Mouse (Mus musculus) kidney, postnatal 0 days (tissue): ENCODE measurements around the gene Met. TPM values are rescaled to one million over a fixed set of nuclear protein-coding genes. Genes with fewer than 3 reads are reported as not detected.

Experiments
- ATAC-seq: fragments of 200-750 bp; cut with Nextera tagmentation; replicated peaks from 2 replicates; pipeline ENCODE4 v1.8.0; 2017; ENCODE audit warnings: low read depth, moderate number of reproducible peaks, moderate TSS enrichment, moderate library complexity; ENCODE audit not compliant: low FRiP score
- DNase-seq: peaks from one replicate; pipeline ENCODE4 v3.0.0-alpha.2; 2016; ENCODE audit warnings: low spot score
- H3K27ac ChIP-seq: fragments of 300-500 bp; sonication (generic); 2 replicates; pipeline ENCODE4 v1.5.1; 2014; ENCODE audit warnings: mild to moderate bottlenecking
- H3K27me3 ChIP-seq: fragments of 300-500 bp; sonication (generic); 2 replicates; pipeline ENCODE4 v1.6.1; 2014; ENCODE audit warnings: low read length, mixed read lengths; ENCODE audit not compliant: insufficient read depth
- H3K36me3 ChIP-seq: fragments of 300-500 bp; sonication (generic); 2 replicates; pipeline ENCODE4 v1.6.1; 2014; ENCODE audit warnings: low read length, mixed read lengths; ENCODE audit not compliant: insufficient read depth
- H3K4me1 ChIP-seq: fragments of 300-500 bp; sonication (generic); replicated peaks from 2 replicates; pipeline ENCODE4 v1.6.1; 2014; ENCODE audit warnings: antibody characterized with exemption, low read length, mixed read lengths; ENCODE audit not compliant: insufficient read depth
- H3K4me2 ChIP-seq: fragments of 300-500 bp; sonication (generic); 2 replicates; pipeline ENCODE4 v1.6.1; 2014; ENCODE audit warnings: mild to moderate bottlenecking, low read length, moderate library complexity, mixed read lengths
- H3K4me3 ChIP-seq: fragments of 300-500 bp; sonication (generic); replicated peaks from 2 replicates; pipeline ENCODE4 v1.5.1; 2014; ENCODE audit warnings: low read depth, low read length
- H3K9ac ChIP-seq: fragments of 300-500 bp; sonication (generic); 2 replicates; pipeline ENCODE4 v1.6.1; 2014; ENCODE audit warnings: low read depth, low read length
- H3K9me3 ChIP-seq: fragments of 300-500 bp; sonication (generic); replicated peaks from 2 replicates; pipeline ENCODE4 v1.6.1; 2016; ENCODE audit warnings: low read length, inconsistent platforms, mixed read lengths
- CTCF ChIP-seq: IDR thresholded peaks from 2 replicates; pipeline ENCODE4 v1.5.1; 2016; ENCODE audit warnings: antibody characterized with exemption, low read depth, mild to moderate bottlenecking, moderate library complexity
- WGBS: fragments of 180-500 bp; shearing (Covaris S2); extraction: QIAGEN DNeasy Blood & Tissue Kit; methylation state at CpG from one replicate; pipeline ENCODE4 v1.1.7; 2014; 5-methylcytosine and 5-hydroxymethylcytosine counted together
- polyA plus RNA-seq: library from polyadenylated mRNA; unstranded; fragments of >200 nt; fragmentation: Nextera tagmentation; extraction: Ambion mirVana; gene quantifications from 2 replicates; pipeline ENCODE4 v1.2.1, GENCODE M21; 2015

The Met gene
- polyA plus RNA-seq, 1 experiment from 2014 or later: 17.9 TPM

DNA sequence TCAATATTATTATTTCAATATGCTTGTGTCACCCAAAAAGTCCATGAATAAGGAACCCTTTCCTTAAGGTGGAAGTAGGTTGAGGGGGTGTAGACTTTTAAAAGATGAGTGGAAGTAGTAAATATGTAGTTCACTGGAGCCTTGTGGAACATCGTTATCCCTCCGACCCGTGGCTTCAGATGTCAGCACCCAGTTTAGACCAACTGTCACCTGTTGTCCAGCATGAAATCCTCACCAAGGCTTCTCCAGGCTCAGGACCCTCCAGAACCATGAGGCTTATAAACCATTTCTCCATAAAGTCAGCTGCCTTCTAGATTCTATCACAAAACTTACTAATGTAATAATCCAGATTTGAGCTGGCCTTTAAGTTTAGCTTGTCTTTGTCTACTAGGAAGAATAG is 9.5 kb downstream of the Met start:
- H3K4me2 ChIP-seq: no peak overlapping the region
- no peak for ATAC-seq
- WGBS: 78% methylated on average over 3 of the region's 3 CpGs
- no peaks in the 10 kb centered on the region for H3K4me1 ChIP-seq
- no peaks in the 10 kb centered on the region for H3K27me3 ChIP-seq
- no peak for DNase-seq
- no peaks in the 10 kb centered on the region for H3K36me3 ChIP-seq
- no peaks in the 10 kb centered on the region for H3K9me3 ChIP-seq
- H3K27ac ChIP-seq: no peak overlapping the region
- H3K9ac ChIP-seq: no peak overlapping the region
- no peak overlapping the region for H3K4me3 ChIP-seq
- TF ChIP-seq CTCF: no peak

DNA sequence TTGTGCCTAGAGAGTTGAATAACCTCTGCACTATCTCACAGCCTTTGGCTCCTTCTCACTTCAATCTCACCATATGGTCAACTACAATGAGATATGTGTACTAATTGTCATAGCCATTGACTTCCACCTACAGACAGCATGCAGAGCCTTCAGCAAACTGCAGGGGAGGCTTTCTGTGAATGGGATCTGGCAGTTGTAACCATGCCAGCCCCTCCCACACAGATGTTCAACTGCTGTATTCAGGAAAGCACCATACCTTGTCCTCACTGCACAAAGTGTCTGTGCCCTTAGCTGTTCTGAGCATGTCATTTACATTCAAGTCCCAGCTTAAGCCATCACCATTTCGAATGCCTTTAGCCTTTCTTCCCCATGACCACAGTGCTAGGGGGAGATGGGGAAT is 14.2 kb downstream of the Met start:
- ATAC-seq (no peak), DNase-seq (no peak)
- H3K4me1 ChIP-seq: no peaks in the 10 kb centered on the region
- H3K27ac ChIP-seq: no peak overlapping the region
- no peaks in the 10 kb centered on the region for H3K9me3 ChIP-seq
- no peak overlapping the region for H3K9ac ChIP-seq
- no peaks in the 10 kb centered on the region for H3K36me3 ChIP-seq
- 89% methylated on average over 1 of the region's 1 CpGs for WGBS
- no peak overlapping the region for H3K4me3 ChIP-seq
- no peak overlapping the region for H3K4me2 ChIP-seq
- no peaks in the 10 kb centered on the region for H3K27me3 ChIP-seq
- no peak for TF ChIP-seq CTCF

DNA sequence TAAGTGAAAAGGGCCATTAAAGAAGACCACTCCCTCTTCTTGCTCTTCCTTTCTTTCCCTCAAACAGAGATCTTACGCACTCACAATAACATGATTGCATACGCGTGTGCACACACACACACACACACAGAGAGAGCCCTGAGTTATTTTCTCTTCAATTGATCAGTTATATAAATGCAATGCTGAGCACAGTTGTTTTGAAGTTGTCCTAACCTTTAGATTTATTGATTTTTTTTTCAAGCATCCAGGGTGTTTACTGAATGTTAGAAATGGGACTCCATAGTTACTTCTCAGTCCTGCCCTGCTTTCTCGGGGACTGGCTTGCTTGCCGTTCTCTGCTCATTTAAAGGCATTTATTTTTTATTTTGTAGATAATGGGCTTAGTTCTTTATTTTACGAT is 14.7 kb downstream of the Met start:
- DNase-seq (no peak), ATAC-seq (no peak)
- Histone ChIP-seq H3K36me3 (no peaks in the 10 kb centered on the region), H3K9me3 (no peaks in the 10 kb centered on the region), H3K4me1 (no peaks in the 10 kb centered on the region), H3K4me3 (no peak overlapping the region), H3K27ac (no peak overlapping the region), H3K27me3 (no peaks in the 10 kb centered on the region), H3K4me2 (no peak overlapping the region), H3K9ac (no peak overlapping the region)
- TF ChIP-seq CTCF: no peak
- 92% methylated on average over 6 of the region's 6 CpGs for WGBS

- Histone ChIP-seq H3K9me3 (no peaks in the 10 kb centered on the region), H3K4me1 (no peaks in the 10 kb centered on the region), H3K4me2 (no peak overlapping the region), H3K27ac (no peak overlapping the region), H3K36me3 (no peaks in the 10 kb centered on the region), H3K27me3 (no peaks in the 10 kb centered on the region), H3K9ac (no peak overlapping the region), H3K4me3 (no peak overlapping the region)
- no peak for TF ChIP-seq CTCF
- ATAC-seq (no peak), DNase-seq (no peak)
- 75% methylated on average over 10 of the region's 10 CpGs for WGBS
Observed at GRCm38 (mm10) chr6:17478838-17479570, 15.4 kb downstream of the Met start.

DNA sequence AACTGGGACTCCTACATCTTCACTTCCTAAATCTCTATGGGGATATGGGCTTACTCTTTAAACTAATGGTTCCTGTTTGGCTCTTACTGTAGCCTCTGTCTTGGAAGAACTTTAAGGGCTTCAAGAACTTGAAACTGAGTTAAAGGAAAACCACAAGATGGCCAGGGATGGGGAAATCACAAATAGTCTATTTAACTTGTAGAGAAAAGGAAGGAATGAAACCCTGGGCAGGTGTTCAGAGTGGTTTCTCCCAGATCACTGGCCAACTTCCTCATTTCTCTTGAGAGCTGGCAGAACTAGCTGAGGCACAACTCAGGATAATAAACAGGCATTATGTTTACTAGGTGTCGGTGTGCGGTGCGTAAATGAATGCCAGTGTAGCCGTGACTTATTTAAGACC is 17.5 kb downstream of the Met start:
- Histone ChIP-seq H3K9me3 (no peaks in the 10 kb centered on the region), H3K9ac (no peak overlapping the region), H3K27me3 (no peaks in the 10 kb centered on the region), H3K4me3 (no peak overlapping the region), H3K4me2 (no peak overlapping the region), H3K4me1 (no peaks in the 10 kb centered on the region), H3K27ac (no peak overlapping the region), H3K36me3 (no peaks in the 10 kb centered on the region)
- no peak for ATAC-seq
- no peak for DNase-seq
- no peak for TF ChIP-seq CTCF
- WGBS: 84% methylated on average over 4 of the region's 4 CpGs

DNA sequence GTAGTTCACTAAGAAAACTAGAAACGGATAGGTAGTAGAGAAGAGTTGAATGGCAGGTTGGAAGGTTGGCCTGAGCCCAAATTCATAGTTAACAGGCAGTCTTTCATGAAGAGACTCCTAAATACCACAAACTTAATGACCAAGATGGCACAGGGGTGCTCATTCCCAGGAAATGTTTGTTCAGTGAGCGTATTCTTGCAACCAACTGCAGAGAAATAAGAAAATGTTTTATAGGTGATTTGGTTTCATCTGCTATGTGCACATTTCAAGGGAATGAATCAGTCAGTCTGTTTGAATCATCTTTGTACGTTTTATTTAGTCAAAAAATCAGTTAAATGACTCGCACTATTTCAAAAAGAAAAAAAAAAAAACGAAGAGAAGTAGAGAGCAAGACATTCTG is 21.6 kb downstream of the Met start:
- Histone ChIP-seq H3K4me1 (no peaks in the 10 kb centered on the region), H3K36me3 (no peaks in the 10 kb centered on the region), H3K4me3 (no peak overlapping the region), H3K9me3 (no peaks in the 10 kb centered on the region), H3K4me2 (no peak overlapping the region), H3K27me3 (no peaks in the 10 kb centered on the region), H3K27ac (no peak overlapping the region), H3K9ac (no peak overlapping the region)
- 78% methylated on average over 5 of the region's 5 CpGs for WGBS
- DNase-seq (no peak), ATAC-seq (no peak)
- TF ChIP-seq CTCF: no peak

DNA sequence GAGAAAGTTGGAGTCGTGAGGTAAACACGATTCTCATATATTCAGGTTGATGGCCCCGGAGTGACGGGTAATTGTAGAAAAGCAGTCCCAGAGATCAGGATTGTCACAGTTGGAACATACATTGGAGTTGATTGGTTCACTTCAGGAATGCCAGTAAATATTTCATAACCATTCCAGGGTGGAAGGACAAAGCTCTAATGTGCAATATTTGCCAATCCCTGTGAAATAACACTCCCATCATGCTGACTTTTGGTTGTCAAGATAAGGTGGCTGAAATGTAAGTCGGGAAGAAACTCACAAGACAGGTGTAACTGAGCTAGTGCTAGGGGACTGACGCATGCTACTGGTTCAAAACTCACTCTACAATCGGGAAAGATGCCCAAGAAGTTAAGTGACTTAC is 22.2 kb downstream of the Met start:
- Histone ChIP-seq H3K27ac (no peak overlapping the region), H3K36me3 (no peaks in the 10 kb centered on the region), H3K9ac (no peak overlapping the region), H3K4me3 (no peak overlapping the region), H3K4me1 (no peaks in the 10 kb centered on the region), H3K27me3 (no peaks in the 10 kb centered on the region), H3K4me2 (no peak overlapping the region), H3K9me3 (no peaks in the 10 kb centered on the region)
- DNase-seq (no peak), ATAC-seq (no peak)
- TF ChIP-seq CTCF: no peak
- 93% methylated on average over 7 of the region's 7 CpGs for WGBS
